In the genomic region with DNA sequence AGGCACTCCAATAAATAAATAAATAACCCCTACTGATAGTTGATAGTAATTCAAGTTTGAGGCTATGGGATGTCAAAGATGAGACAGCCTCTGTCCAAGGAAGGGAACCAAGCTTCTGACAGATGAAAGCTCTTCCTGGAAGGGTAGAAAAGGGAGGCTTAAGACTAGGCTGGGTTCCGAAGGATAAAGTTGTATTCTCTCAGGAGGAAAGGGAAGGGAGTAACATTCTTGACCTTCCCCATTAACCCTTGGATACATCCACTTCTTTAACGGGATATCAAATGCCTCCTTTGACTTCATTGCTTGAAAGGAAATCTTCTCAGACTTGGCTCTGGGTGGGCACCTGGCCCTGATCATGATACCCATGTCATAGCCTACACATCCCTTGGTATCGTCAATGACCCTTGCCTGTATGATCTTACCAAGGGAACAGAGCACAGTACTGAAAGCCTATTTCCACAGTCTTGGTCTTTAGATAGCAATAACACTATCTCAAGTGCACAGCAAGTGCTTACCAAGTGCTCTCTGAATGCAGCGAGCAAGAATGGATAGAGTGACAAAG, we compare ENCODE assay signal across 29 mouse cellular contexts.
A peak's percentile ranks its signal among the peaks of the same experiment; 100 is the strongest.
DNase-seq lines count a peak whose midpoint lies in the region; ATAC-seq and TF ChIP-seq lines count a peak whose summit lies in the region.
"Had no signal": no experiment of that assay in that cellular context is flagged by ENCODE, and none has a peak within 500 bp of the region (broad histone marks: within the 10 kb centered on the region; RNA-seq: fewer than 3 reads in every experiment).

No protein-coding gene starts in this region.

- ATAC-seq in kidney, embryonic 14.5 days (ENCODE audit: low FRiP score, low TSS enrichment): peak; percentile 67; the same call in 1 of the 2 replicates
- no peak for ATAC-seq in lung, embryonic 15.5 days (ENCODE audit: borderline replicate concordance, extremely low read depth, low FRiP score, low TSS enrichment)
- ATAC-seq in limb, embryonic 15.5 days (ENCODE audit: insufficient number of reproducible peaks, low FRiP score, low TSS enrichment, low read depth): no peak
- ATAC-seq: forebrain, postnatal 0 days; inflammation-experienced regulatory T-cells, adult 6 months; liver, embryonic 12.5 days; liver, postnatal 0 days; midbrain, embryonic 15.5 days had no signal

- TF ChIP-seq CTCF in gastrocnemius, adult 2 months (IDR thresholded peaks at IDR 0.05): no peak

- no peak overlapping the region for H3K9ac ChIP-seq in kidney, embryonic 14.5 days (ENCODE audit: low read depth, low read length)
- H3K9ac ChIP-seq in lung, embryonic 15.5 days: no peak overlapping the region
- no peak overlapping the region for H3K9ac ChIP-seq in limb, embryonic 15.5 days
- H3K9ac ChIP-seq: forebrain, embryonic 12.5 days; forebrain, postnatal 0 days; hindbrain, embryonic 15.5 days; limb, embryonic 13.5 days; liver, embryonic 12.5 days; liver, postnatal 0 days; midbrain, embryonic 15.5 days; neural tube, embryonic 15.5 days had no signal

- intact Hi-C loops in gastrocnemius, adult 2 months (cut with DNase I): no loop called here

- H3K4me2 ChIP-seq in kidney, embryonic 14.5 days (replicated peaks; ENCODE audit: low read depth, low read length): no peak overlapping the region
- H3K4me2 ChIP-seq in lung, embryonic 15.5 days: no peak overlapping the region
- no peak overlapping the region for H3K4me2 ChIP-seq in limb, embryonic 15.5 days
- H3K4me2 ChIP-seq: forebrain, embryonic 12.5 days; hindbrain, embryonic 15.5 days; limb, embryonic 13.5 days; liver, embryonic 12.5 days; midbrain, embryonic 15.5 days; neural tube, embryonic 15.5 days had no signal

- H3K27ac ChIP-seq in gastrocnemius, adult 2 months: 0 out of 2 replicates have a peak overlapping the region, but pooled peaks have one; percentile 20
- peak overlapping the region; percentile 31; the same call in 1 of the 2 replicates for H3K27ac ChIP-seq in kidney, embryonic 14.5 days (ENCODE audit: low read depth, low read length)
- peak overlapping the region; percentile 76 for H3K27ac ChIP-seq in lung, embryonic 15.5 days
- H3K27ac ChIP-seq in limb, embryonic 15.5 days: peak overlapping the region; percentile 82
- H3K27ac ChIP-seq: forebrain, embryonic 12.5 days; heart, embryonic 10.5 days; hindbrain, embryonic 15.5 days; layer of hippocampus, adult 2 months; left cerebral cortex, adult 2 months; liver, embryonic 12.5 days; midbrain, embryonic 15.5 days; neural tube, embryonic 15.5 days had no signal

- no peak for DNase-seq in gastrocnemius, adult 2 months
- no peak for DNase-seq in gastrocnemius, adult 8-10 months (ENCODE audit: low spot score in 2 of 2)
- DNase-seq in kidney, postnatal 36 days: no peak
- DNase-seq in lung, postnatal 25 days (ENCODE audit: low spot score): no peak
- DNase-seq: adrenal gland, adult 8-10 months; cerebellum, adult 2 months; cerebellum, postnatal 14 days; forebrain, postnatal 0 days; gastrocnemius, postnatal 14 days; heart, postnatal 10 days; kidney, postnatal 25 days; liver, postnatal 0 days; retina, postnatal 1 day; right cerebral cortex, postnatal 14 days; thymus, postnatal 4 days had no signal

- no peaks in the 10 kb centered on the region for H3K9me3 ChIP-seq in kidney, embryonic 14.5 days (ENCODE audit: control insufficient read depth, low read length)
- no peaks in the 10 kb centered on the region for H3K9me3 ChIP-seq in lung, embryonic 15.5 days
- H3K9me3 ChIP-seq in limb, embryonic 15.5 days: no peaks in the 10 kb centered on the region
- H3K9me3 ChIP-seq: forebrain, embryonic 12.5 days; heart, embryonic 10.5 days; hindbrain, embryonic 15.5 days; limb, embryonic 13.5 days; liver, embryonic 12.5 days; midbrain, embryonic 15.5 days; neural tube, embryonic 15.5 days had no signal

- no peaks in the 10 kb centered on the region for H3K36me3 ChIP-seq in kidney, embryonic 14.5 days (ENCODE audit: control insufficient read depth, insufficient read depth, low read length)
- no peaks in the 10 kb centered on the region for H3K36me3 ChIP-seq in lung, embryonic 15.5 days
- no peaks in the 10 kb centered on the region for H3K36me3 ChIP-seq in limb, embryonic 15.5 days
- H3K36me3 ChIP-seq: forebrain, embryonic 12.5 days; G1E; heart, embryonic 10.5 days; hindbrain, embryonic 15.5 days; limb, embryonic 13.5 days; liver, embryonic 12.5 days; midbrain, embryonic 15.5 days; neural tube, embryonic 15.5 days had no signal

- peaks cover 17% of the 10 kb centered on the region; the same call in 1 of the 2 replicates for H3K4me1 ChIP-seq in kidney, embryonic 14.5 days (ENCODE audit: control insufficient read depth, insufficient read depth, low read length)
- H3K4me1 ChIP-seq in lung, embryonic 15.5 days: peaks cover 22% of the 10 kb centered on the region
- peaks cover 14% of the 10 kb centered on the region for H3K4me1 ChIP-seq in limb, embryonic 15.5 days
- H3K4me1 ChIP-seq: forebrain, embryonic 12.5 days; hindbrain, embryonic 15.5 days; liver, embryonic 12.5 days; midbrain, embryonic 15.5 days; neural tube, embryonic 15.5 days had no signal

- H3K27me3 ChIP-seq in kidney, embryonic 14.5 days (ENCODE audit: control insufficient read depth, insufficient read depth, low read length): no peaks in the 10 kb centered on the region
- no peaks in the 10 kb centered on the region for H3K27me3 ChIP-seq in lung, embryonic 15.5 days
- H3K27me3 ChIP-seq in limb, embryonic 15.5 days: no peaks in the 10 kb centered on the region
- H3K27me3 ChIP-seq: forebrain, embryonic 12.5 days; hindbrain, embryonic 15.5 days; limb, embryonic 13.5 days; liver, embryonic 12.5 days; midbrain, embryonic 15.5 days; neural tube, embryonic 15.5 days had no signal

- 50% methylated on average over 4 of the region's 4 CpGs for WGBS in kidney, embryonic 14.5 days
- WGBS in lung, embryonic 15.5 days: 74% methylated on average over 4 of the region's 4 CpGs
- WGBS in limb, embryonic 15.5 days: 87% methylated on average over 4 of the region's 4 CpGs

- H3K4me3 ChIP-seq in gastrocnemius, adult 2 months: no peak overlapping the region
- H3K4me3 ChIP-seq in kidney, embryonic 14.5 days (ENCODE audit: low read length): no peak overlapping the region
- no peak overlapping the region for H3K4me3 ChIP-seq in lung, embryonic 15.5 days
- H3K4me3 ChIP-seq in limb, embryonic 15.5 days: no peak overlapping the region
- H3K4me3 ChIP-seq: forebrain, embryonic 12.5 days; heart, embryonic 10.5 days; hindbrain, embryonic 15.5 days; layer of hippocampus, adult 2 months; left cerebral cortex, adult 2 months; limb, embryonic 13.5 days; liver, embryonic 12.5 days; midbrain, embryonic 15.5 days; neural tube, embryonic 15.5 days had no signal

Comparison
In these comparisons a context has a peak if more than half of its experiments do, and no peak if none do; other contexts are left out.
1. H3K27ac ChIP-seq: peak in every context shown above with its lines; median percentile 82 in limb, embryonic 15.5 days; 76 in lung, embryonic 15.5 days; 31 in kidney, embryonic 14.5 days; 20 in gastrocnemius, adult 2 months.